Mouse (Mus musculus): ENCODE measurements around the gene Il18. TPM values are rescaled to one million over a fixed set of nuclear protein-coding genes. Genes with fewer than 3 reads are reported as not detected.

The Il18 gene
- polyA plus RNA-seq, 1 experiment from 2014 or later = 8.5 TPM

Other genes starting within 250 kb of the Il18 start
- gene Rpl10-ps3, start 209.9 kb upstream of the Il18 start, polyA plus RNA-seq (2014; fragmentation: Nextera tagmentation; extraction: Ambion mirVana) = 189 and 224 TPM in 2 replicates
- 0.59 and 0.68 TPM in 2 replicates for gene Plet1, start 60.3 kb upstream of the Il18 start, polyA plus RNA-seq (2014; fragmentation: Nextera tagmentation; extraction: Ambion mirVana)
- gene Pts, start 26.1 kb upstream of the Il18 start, polyA plus RNA-seq (2014; fragmentation: Nextera tagmentation; extraction: Ambion mirVana) = 92.6 and 98.2 TPM in 2 replicates
- gene Bco2, start 354 bp downstream of the Il18 start, polyA plus RNA-seq (2014; fragmentation: Nextera tagmentation; extraction: Ambion mirVana) = 0.14 and 0.20 TPM in 2 replicates
- gene Tex12, start 6.5 kb downstream of the Il18 start, polyA plus RNA-seq (2014; fragmentation: Nextera tagmentation; extraction: Ambion mirVana) = 0.15 and 0.17 TPM in 2 replicates
- 254 and 265 TPM in 2 replicates for gene Sdhd, start 49.0 kb downstream of the Il18 start, polyA plus RNA-seq (2014; fragmentation: Nextera tagmentation; extraction: Ambion mirVana)
- gene Timm8b, start 49.1 kb downstream of the Il18 start, polyA plus RNA-seq (2014; fragmentation: Nextera tagmentation; extraction: Ambion mirVana) = 325 TPM in 2 replicates
- gene Pih1d2, start 62.5 kb downstream of the Il18 start, polyA plus RNA-seq (2014; fragmentation: Nextera tagmentation; extraction: Ambion mirVana) = 9.0 and 9.8 TPM in 2 replicates
- gene Nkapd1, start 62.6 kb downstream of the Il18 start, polyA plus RNA-seq (2014; fragmentation: Nextera tagmentation; extraction: Ambion mirVana) = 29.9 and 30.6 TPM in 2 replicates
- gene Dlat, start 105.0 kb downstream of the Il18 start, polyA plus RNA-seq (2014; fragmentation: Nextera tagmentation; extraction: Ambion mirVana) = 54.9 and 59.2 TPM in 2 replicates
- 25.2 and 31.0 TPM in 2 replicates for gene Dixdc1, start 184.7 kb downstream of the Il18 start, polyA plus RNA-seq (2014; fragmentation: Nextera tagmentation; extraction: Ambion mirVana)
- gene 2310030G06Rik, start 191.7 kb downstream of the Il18 start, polyA plus RNA-seq (2014; fragmentation: Nextera tagmentation; extraction: Ambion mirVana) = 1.3 and 1.7 TPM in 2 replicates
- gene Cryab, start 196.5 kb downstream of the Il18 start, polyA plus RNA-seq (2014; fragmentation: Nextera tagmentation; extraction: Ambion mirVana) = 5.9 and 7.4 TPM in 2 replicates
- gene Hspb2, start 197.5 kb downstream of the Il18 start, polyA plus RNA-seq (2014; fragmentation: Nextera tagmentation; extraction: Ambion mirVana) = 1.9 and 2.4 TPM in 2 replicates
- gene Fdxacb1, start 213.4 kb downstream of the Il18 start, polyA plus RNA-seq (2014; fragmentation: Nextera tagmentation; extraction: Ambion mirVana) = 13.4 and 15.5 TPM in 2 replicates
- 38.3 and 39.3 TPM in 2 replicates for gene Alg9, start 220.2 kb downstream of the Il18 start, polyA plus RNA-seq (2014; fragmentation: Nextera tagmentation; extraction: Ambion mirVana)
- 38.5 and 42.3 TPM in 2 replicates for gene 1110032A03Rik, start 220.7 kb downstream of the Il18 start, polyA plus RNA-seq (2014; fragmentation: Nextera tagmentation; extraction: Ambion mirVana)

All from hindbrain, embryonic 11.5 days (tissue).